Mouse (Mus musculus): ENCODE results near the gene Col4a1.

Gene Col4a1

GRCm38 (mm10) chr8:11165592-11165991 is 147.0 kb downstream of the Col4a1 start:
- no peak overlapping the region for H3K4me3 ChIP-seq (replicated peaks; ENCODE audit: low read length)

GRCm38 (mm10) chr8:11156319-11156692 is 156.3 kb downstream of the Col4a1 start:
- H3K9me3 ChIP-seq (ENCODE audit: low read length): peaks cover 10% of the 10 kb centered on the region
- no peaks in the 10 kb centered on the region for H3K4me1 ChIP-seq (replicated peaks; ENCODE audit: low read depth, low read length)
- no peaks in the 10 kb centered on the region for H3K27me3 ChIP-seq (ENCODE audit: insufficient read depth, low read length)
- TF ChIP-seq CTCF (conservative IDR thresholded peaks at IDR 0.05; ENCODE audit: low read length): no peak
- no peak for TF ChIP-seq POU5F1 (IDR thresholded peaks at IDR 0.05; ENCODE audit: borderline replicate concordance, low read length)
- TF ChIP-seq NANOG (IDR thresholded peaks at IDR 0.05; ENCODE audit: borderline replicate concordance, low read length): no peak
- H3K36me3 ChIP-seq (ENCODE audit: insufficient read depth, low read length): no peaks in the 10 kb centered on the region
- no peak overlapping the region for H3K4me3 ChIP-seq (replicated peaks; ENCODE audit: low read length)

More at GRCm38 (mm10) chr8:11165592-11165991, 147.0 kb downstream of the Col4a1 start:
- Histone ChIP-seq H3K9me3 (ENCODE audit: low read length) (peaks cover 9% of the 10 kb centered on the region; the same call in 1 of the 2 replicates), H3K36me3 (ENCODE audit: insufficient read depth, low read length) (no peaks in the 10 kb centered on the region), H3K4me1 (replicated peaks; ENCODE audit: low read depth, low read length) (no peaks in the 10 kb centered on the region), H3K27me3 (ENCODE audit: insufficient read depth, low read length) (no peaks in the 10 kb centered on the region)
- TF ChIP-seq CTCF (conservative IDR thresholded peaks at IDR 0.05; ENCODE audit: low read length) (no peak), NANOG (IDR thresholded peaks at IDR 0.05; ENCODE audit: borderline replicate concordance, low read length) (no peak), POU5F1 (IDR thresholded peaks at IDR 0.05; ENCODE audit: borderline replicate concordance, low read length) (no peak)

- no peaks in the 10 kb centered on the region for H3K4me1 ChIP-seq (replicated peaks; ENCODE audit: low read depth, low read length)
Observed at GRCm38 (mm10) chr8:11155579-11156318, 156.9 kb downstream of the Col4a1 start.

GRCm38 (mm10) chr8:11150268-11150667 is 162.4 kb downstream of the Col4a1 start:
- no peak for TF ChIP-seq CTCF (conservative IDR thresholded peaks at IDR 0.05; ENCODE audit: low read length)
- TF ChIP-seq POU5F1 (IDR thresholded peaks at IDR 0.05; ENCODE audit: borderline replicate concordance, low read length): no peak
- Histone ChIP-seq H3K27me3 (ENCODE audit: insufficient read depth, low read length) (no peaks in the 10 kb centered on the region), H3K9me3 (ENCODE audit: low read length) (no peaks in the 10 kb centered on the region), H3K4me3 (replicated peaks; ENCODE audit: low read length) (no peak overlapping the region), H3K4me1 (replicated peaks; ENCODE audit: low read depth, low read length) (no peaks in the 10 kb centered on the region), H3K36me3 (ENCODE audit: insufficient read depth, low read length) (no peaks in the 10 kb centered on the region)

More at GRCm38 (mm10) chr8:11155579-11156318, 156.9 kb downstream of the Col4a1 start:
- Histone ChIP-seq H3K9me3 (ENCODE audit: low read length) (peaks cover 5% of the 10 kb centered on the region), H3K36me3 (ENCODE audit: insufficient read depth, low read length) (no peaks in the 10 kb centered on the region), H3K4me3 (replicated peaks; ENCODE audit: low read length) (no peak overlapping the region), H3K27me3 (ENCODE audit: insufficient read depth, low read length) (no peaks in the 10 kb centered on the region)
- TF ChIP-seq POU5F1 (IDR thresholded peaks at IDR 0.05; ENCODE audit: borderline replicate concordance, low read length) (no peak), NANOG (IDR thresholded peaks at IDR 0.05; ENCODE audit: borderline replicate concordance, low read length) (no peak), CTCF (conservative IDR thresholded peaks at IDR 0.05; ENCODE audit: low read length) (no peak)

- no peaks in the 10 kb centered on the region for H3K9me3 ChIP-seq (ENCODE audit: low read length)
- H3K27me3 ChIP-seq (ENCODE audit: insufficient read depth, low read length): no peaks in the 10 kb centered on the region
- TF ChIP-seq POU5F1 (IDR thresholded peaks at IDR 0.05; ENCODE audit: borderline replicate concordance, low read length): no peak
- no peak for TF ChIP-seq NANOG (IDR thresholded peaks at IDR 0.05; ENCODE audit: borderline replicate concordance, low read length)
- no peak for TF ChIP-seq CTCF (conservative IDR thresholded peaks at IDR 0.05; ENCODE audit: low read length)
- no peaks in the 10 kb centered on the region for H3K36me3 ChIP-seq (ENCODE audit: insufficient read depth, low read length)
- no peaks in the 10 kb centered on the region for H3K4me1 ChIP-seq (replicated peaks; ENCODE audit: low read depth, low read length)
- no peak overlapping the region for H3K4me3 ChIP-seq (replicated peaks; ENCODE audit: low read length)
Observed at GRCm38 (mm10) chr8:11149201-11149810, 163.3 kb downstream of the Col4a1 start.

GRCm38 (mm10) chr8:11148797-11149196 is 163.8 kb downstream of the Col4a1 start:
- Histone ChIP-seq H3K9me3 (ENCODE audit: low read length) (no peaks in the 10 kb centered on the region), H3K4me3 (replicated peaks; ENCODE audit: low read length) (no peak overlapping the region), H3K4me1 (replicated peaks; ENCODE audit: low read depth, low read length) (no peaks in the 10 kb centered on the region), H3K27me3 (ENCODE audit: insufficient read depth, low read length) (no peaks in the 10 kb centered on the region), H3K36me3 (ENCODE audit: insufficient read depth, low read length) (no peaks in the 10 kb centered on the region)
- no peak for TF ChIP-seq NANOG (IDR thresholded peaks at IDR 0.05; ENCODE audit: borderline replicate concordance, low read length)
- TF ChIP-seq POU5F1 (IDR thresholded peaks at IDR 0.05; ENCODE audit: borderline replicate concordance, low read length): no peak
- TF ChIP-seq CTCF (conservative IDR thresholded peaks at IDR 0.05; ENCODE audit: low read length): no peak

Data from E14TG2a.4 (cell line).